Mouse (Mus musculus) intestine, embryonic 14.5 days (tissue): Measurements from ENCODE around the gene Agt. TPM values are rescaled to one million over a fixed set of nuclear protein-coding genes. Genes with fewer than 3 reads are reported as not detected.

ENCODE experiments used
- ATAC-seq: fragments of 200-750 bp; cut with Nextera tagmentation; replicated peaks from 2 replicates; pipeline ENCODE4 v1.8.0; 2017; ENCODE audit warnings: low read depth, moderate number of reproducible peaks, moderate TSS enrichment, moderate library complexity; ENCODE audit not compliant: low FRiP score, low TSS enrichment
- DNase-seq: peaks from one replicate; pipeline ENCODE4 v3.0.0-alpha.2; 2018; ENCODE audit warnings: low spot score
- H3K27ac ChIP-seq: fragments of 300-500 bp; sonication (generic); 2 replicates; pipeline ENCODE4 v1.5.1; 2014; ENCODE audit warnings: low read depth, mild to moderate bottlenecking, control low read depth
- H3K27me3 ChIP-seq: fragments of 300-500 bp; sonication (generic); replicated peaks from 2 replicates; pipeline ENCODE4 v1.6.1; 2014; ENCODE audit warnings: low read length, control low read depth; ENCODE audit not compliant: control insufficient read depth, insufficient read depth
- H3K36me3 ChIP-seq: fragments of 300-500 bp; sonication (generic); 2 replicates; pipeline ENCODE4 v1.6.1; 2014; ENCODE audit warnings: low read length, control low read depth; ENCODE audit not compliant: control insufficient read depth, insufficient read depth
- H3K4me1 ChIP-seq: fragments of 300-500 bp; sonication (generic); replicated peaks from 2 replicates; pipeline ENCODE4 v1.6.1; 2014; ENCODE audit warnings: low read length, control low read depth, mixed read lengths; ENCODE audit not compliant: control insufficient read depth, insufficient read depth
- H3K4me2 ChIP-seq: fragments of 300-500 bp; sonication (generic); 2 replicates; pipeline ENCODE4 v1.6.1; 2014; ENCODE audit warnings: low read length
- H3K4me3 ChIP-seq: fragments of 300-500 bp; sonication (generic); 2 replicates; pipeline ENCODE4 v1.5.1; 2014; ENCODE audit warnings: low read depth, low read length, control low read depth, mixed read lengths
- H3K9ac ChIP-seq: fragments of 300-500 bp; sonication (generic); 2 replicates; pipeline ENCODE4 v1.6.1; 2014; ENCODE audit warnings: mild to moderate bottlenecking, low read length
- H3K9me3 ChIP-seq: fragments of 300-500 bp; sonication (generic); 2 replicates; pipeline ENCODE4 v1.6.1; 2016; ENCODE audit warnings: low read length, control low read depth; ENCODE audit not compliant: control insufficient read depth
- WGBS: fragments of 180-500 bp; shearing (Covaris S2); extraction: QIAGEN DNeasy Blood & Tissue Kit; methylation state at CpG from one replicate; pipeline ENCODE4 v1.1.7; 2014; 5-methylcytosine and 5-hydroxymethylcytosine counted together
- polyA plus RNA-seq: library from polyadenylated mRNA; unstranded; fragments of >200 nt; fragmentation: Nextera tagmentation; extraction: Ambion mirVana; gene quantifications from 2 replicates; pipeline ENCODE4 v1.2.1, GENCODE M21; 2014

Gene Agt
- polyA plus RNA-seq: 2.2 and 2.7 TPM in 2 replicates

DNA sequence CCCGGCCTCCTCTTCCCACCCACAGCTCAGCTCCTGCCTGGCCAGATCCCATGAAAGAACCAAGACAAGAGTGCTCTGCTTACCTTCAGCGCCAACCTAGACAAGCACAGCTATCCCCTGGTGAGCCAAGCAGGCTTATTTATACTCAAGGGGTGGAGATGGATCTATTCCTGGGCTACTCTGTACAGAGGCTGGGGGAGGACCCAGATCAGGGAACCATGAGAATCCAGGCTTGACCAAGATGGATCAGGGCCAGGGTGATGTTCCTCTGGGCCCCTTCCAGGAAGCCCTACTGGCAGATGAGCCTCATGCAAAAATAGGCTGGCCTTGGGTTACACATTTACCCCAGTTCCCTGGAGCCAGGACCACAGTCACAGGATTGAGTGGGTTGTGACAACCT is at the start of gene Agt:
Agt (minus strand) TSS at position 114 of the 400 bp plus-strand sequence.
- WGBS: 76% methylated on average over 2 of the region's 2 CpGs
- H3K4me3 ChIP-seq: no peak within 1 kb of the TSS

DNA sequence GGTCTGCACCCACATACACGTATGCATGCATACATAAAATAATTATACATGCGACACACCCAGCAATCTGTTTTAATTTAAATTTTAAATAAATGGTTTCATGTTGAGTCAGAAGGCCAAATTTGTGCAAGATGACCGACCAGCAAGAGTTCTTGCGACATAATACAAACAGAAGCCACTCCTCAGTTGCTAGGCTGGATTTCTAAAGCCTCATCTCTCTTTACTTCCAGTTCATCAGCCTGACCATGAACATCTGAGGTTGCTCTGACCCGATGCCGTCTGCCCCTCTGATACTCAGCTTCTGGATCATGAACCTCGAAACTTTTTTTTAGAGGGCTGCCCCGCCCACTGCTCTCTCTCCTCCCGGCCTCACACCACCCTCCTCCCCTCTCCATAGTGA is 48.7 kb upstream of the Agt start:
- H3K4me3 ChIP-seq: no peak overlapping the region
- ATAC-seq (no peak), DNase-seq (no peak)
- no peaks in the 10 kb centered on the region for H3K4me1 ChIP-seq
- 62% methylated on average over 9 of the region's 9 CpGs for WGBS
- H3K27me3 ChIP-seq: 0 out of 2 replicates have a peak, but pooled peaks cover 5% of the 10 kb centered on the region
- no peak overlapping the region for H3K27ac ChIP-seq
- H3K4me2 ChIP-seq: no peak overlapping the region
- no peaks in the 10 kb centered on the region for H3K36me3 ChIP-seq
- no peak overlapping the region for H3K9ac ChIP-seq
- H3K9me3 ChIP-seq: no peaks in the 10 kb centered on the region

More for the DNA sequence above, at the start of gene Agt:
- H3K4me2 ChIP-seq: no peak within 1 kb of the TSS
- no peaks in the 10 kb centered on the region for H3K36me3 ChIP-seq
- ATAC-seq (no peak), DNase-seq (no peak)
- H3K4me1 ChIP-seq: no peaks in the 10 kb centered on the region; the same call in none of the 2 replicates
- H3K9me3 ChIP-seq: no peaks in the 10 kb centered on the region
- no peaks in the 10 kb centered on the region for H3K27me3 ChIP-seq
- H3K9ac ChIP-seq: no peak within 1 kb of the TSS
- no peak within 1 kb of the TSS for H3K27ac ChIP-seq

DNA sequence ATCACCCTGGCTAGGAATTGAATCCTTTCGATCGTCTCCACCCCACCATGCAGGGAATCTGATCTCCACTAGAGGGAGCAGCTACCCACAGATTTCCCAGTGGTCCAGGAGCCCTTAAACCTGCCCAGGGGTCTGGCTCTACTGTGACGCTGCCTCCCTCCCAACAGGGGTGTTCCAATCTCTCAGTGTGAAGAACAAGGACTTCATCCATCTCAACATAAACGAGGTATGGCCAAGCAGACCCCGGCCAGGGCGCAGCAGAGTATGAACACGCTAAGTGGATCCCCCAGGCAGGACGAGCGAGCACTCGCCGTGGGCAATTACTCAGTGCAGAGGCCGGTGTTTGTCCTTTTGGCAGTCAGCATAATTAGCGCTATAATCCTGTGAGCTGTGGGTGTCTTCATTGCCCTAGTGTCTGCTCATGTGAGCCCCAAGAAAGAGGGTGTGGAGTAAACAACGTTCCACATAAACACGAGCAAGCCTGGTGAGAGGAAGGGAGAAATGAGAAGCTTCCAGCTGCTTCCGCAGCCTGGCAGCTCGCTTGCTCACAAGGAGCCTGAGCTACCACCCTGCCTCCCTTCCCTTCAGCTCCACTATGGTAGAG is 47.9 kb upstream of the Agt start:
- Histone ChIP-seq H3K9ac (peak overlapping the region; percentile 36), H3K27ac (no peak overlapping the region), H3K4me3 (peak overlapping the region; percentile 33), H3K36me3 (no peaks in the 10 kb centered on the region), H3K4me1 (no peaks in the 10 kb centered on the region), H3K27me3 (0 out of 2 replicates have a peak, but pooled peaks cover 5% of the 10 kb centered on the region), H3K9me3 (no peaks in the 10 kb centered on the region), H3K4me2 (peak overlapping the region; percentile 72)
- ATAC-seq: peak; percentile 75
- WGBS: 13% methylated on average over 17 of the region's 17 CpGs
- DNase-seq: peak; percentile 91

DNA sequence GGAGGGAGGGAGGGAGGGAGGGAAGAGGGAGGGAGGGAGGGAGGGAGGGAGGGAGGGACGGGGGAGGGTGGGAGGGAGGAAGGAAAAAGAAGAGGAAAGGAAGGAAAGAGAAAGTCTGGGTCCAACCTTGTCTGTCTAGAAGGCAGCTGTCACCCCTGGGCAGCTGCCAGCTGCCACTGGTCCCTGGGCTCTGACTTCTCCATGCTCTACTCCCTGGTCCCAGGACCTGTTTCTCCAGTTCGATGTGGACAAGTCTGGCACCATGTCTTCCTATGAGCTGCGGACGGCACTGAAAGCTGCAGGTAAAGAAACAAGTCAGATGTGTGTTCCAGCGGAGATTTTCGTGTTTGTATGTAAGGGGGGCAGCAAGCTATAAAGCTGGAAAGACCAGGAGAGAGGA is 44.8 kb upstream of the Agt start:
- H3K4me2 ChIP-seq: no peak overlapping the region
- H3K4me1 ChIP-seq: no peaks in the 10 kb centered on the region
- DNase-seq (no peak), ATAC-seq (no peak)
- no peak overlapping the region for H3K9ac ChIP-seq
- no peak overlapping the region for H3K4me3 ChIP-seq
- no peak overlapping the region for H3K27ac ChIP-seq
- no peaks in the 10 kb centered on the region for H3K36me3 ChIP-seq
- H3K27me3 ChIP-seq: 0 out of 2 replicates have a peak, but pooled peaks cover 5% of the 10 kb centered on the region
- 73% methylated on average over 5 of the region's 6 CpGs for WGBS
- no peaks in the 10 kb centered on the region for H3K9me3 ChIP-seq

DNA sequence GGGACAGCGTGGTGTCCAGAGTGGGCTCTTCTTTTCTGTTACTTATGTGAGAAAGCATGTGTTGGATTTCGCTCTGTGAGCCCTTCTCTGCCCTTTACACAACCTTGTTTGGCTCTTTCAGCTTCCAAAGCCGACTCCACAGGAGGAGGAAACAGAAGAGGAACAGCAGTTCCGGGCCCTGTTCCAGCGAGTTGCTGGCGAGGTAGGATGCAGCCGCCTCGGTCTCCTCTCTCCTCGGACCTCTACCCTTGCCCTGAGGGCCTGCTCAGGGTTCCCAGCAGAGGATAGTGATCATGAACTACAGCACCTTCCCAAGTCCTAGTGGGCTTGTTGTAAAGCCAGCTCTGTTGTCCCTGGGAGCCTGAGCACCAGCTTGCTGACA is 39.5 kb upstream of the Agt start:
- WGBS: 70% methylated on average over 9 of the region's 9 CpGs
- Histone ChIP-seq H3K4me2 (no peak overlapping the region), H3K9ac (no peak overlapping the region), H3K27me3 (no peaks in the 10 kb centered on the region), H3K27ac (no peak overlapping the region), H3K4me3 (no peak overlapping the region), H3K9me3 (no peaks in the 10 kb centered on the region), H3K4me1 (no peaks in the 10 kb centered on the region), H3K36me3 (no peaks in the 10 kb centered on the region)
- DNase-seq: no peak
- ATAC-seq: no peak

DNA sequence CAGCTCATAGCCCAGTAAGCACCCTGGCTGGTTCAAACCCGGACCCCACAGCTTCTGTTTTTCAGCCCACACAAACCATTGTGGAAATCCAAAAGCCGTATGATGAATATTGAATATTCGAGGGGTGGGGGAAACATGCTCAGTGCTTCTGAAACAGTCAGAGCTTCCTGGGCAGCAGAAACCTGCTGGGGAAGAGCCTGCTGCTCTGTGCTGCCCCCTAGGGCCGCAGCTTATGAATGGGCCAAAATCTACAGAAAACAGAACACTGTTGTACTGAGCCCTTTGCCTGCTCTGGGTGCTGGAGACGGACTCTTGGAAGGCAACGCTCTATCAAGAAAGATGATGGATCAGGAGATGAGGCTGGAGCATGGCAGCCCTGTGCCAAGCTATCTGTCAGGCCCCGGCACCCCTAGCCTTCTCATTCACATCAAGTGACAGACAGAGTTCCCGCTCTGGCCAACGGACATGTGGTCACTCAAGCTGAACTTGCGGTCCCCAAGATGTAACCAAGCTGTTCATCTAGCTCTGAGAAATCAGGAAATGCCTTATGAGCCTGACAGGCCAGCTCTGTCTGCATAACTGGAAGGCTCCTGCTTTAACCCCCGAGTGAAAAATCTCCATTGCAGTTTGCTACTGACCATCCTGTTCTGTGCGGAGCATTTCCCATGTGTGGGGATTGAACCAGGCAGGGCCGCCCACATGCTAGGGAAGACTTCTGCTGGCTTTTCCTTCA is 38.9 kb upstream of the Agt start:
- ATAC-seq (no peak), DNase-seq (no peak)
- Histone ChIP-seq H3K27ac (no peak overlapping the region), H3K36me3 (no peaks in the 10 kb centered on the region), H3K27me3 (no peaks in the 10 kb centered on the region), H3K4me3 (no peak overlapping the region), H3K4me1 (no peaks in the 10 kb centered on the region), H3K4me2 (no peak overlapping the region), H3K9me3 (no peaks in the 10 kb centered on the region), H3K9ac (no peak overlapping the region)
- WGBS: 71% methylated on average over 13 of the region's 13 CpGs

DNA sequence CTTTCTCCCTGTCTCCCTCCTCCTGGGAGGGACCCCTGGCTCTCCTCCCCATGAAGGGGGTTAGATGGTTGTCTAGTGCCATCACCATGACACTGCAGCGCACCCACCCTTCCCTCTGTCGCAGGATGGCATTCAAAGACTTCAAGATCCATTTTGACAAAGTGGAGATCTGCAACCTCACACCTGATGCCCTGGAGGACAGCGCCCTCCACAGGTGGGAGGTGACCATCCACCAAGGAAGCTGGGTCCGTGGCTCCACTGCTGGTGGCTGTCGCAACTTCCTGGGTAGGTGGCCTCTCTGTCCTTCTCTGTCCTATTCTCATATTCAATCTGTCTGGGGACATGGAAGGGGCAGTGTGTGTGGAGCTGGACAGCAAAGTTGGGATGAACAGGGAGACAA is 34.6 kb upstream of the Agt start:
- no peaks in the 10 kb centered on the region for H3K4me1 ChIP-seq
- no peaks in the 10 kb centered on the region for H3K27me3 ChIP-seq
- DNase-seq (no peak), ATAC-seq (no peak)
- 71% methylated on average over 5 of the region's 5 CpGs for WGBS
- H3K9me3 ChIP-seq: no peaks in the 10 kb centered on the region
- no peak overlapping the region for H3K4me2 ChIP-seq
- H3K36me3 ChIP-seq: no peaks in the 10 kb centered on the region
- no peak overlapping the region for H3K4me3 ChIP-seq
- H3K9ac ChIP-seq: no peak overlapping the region
- H3K27ac ChIP-seq: no peak overlapping the region

DNA sequence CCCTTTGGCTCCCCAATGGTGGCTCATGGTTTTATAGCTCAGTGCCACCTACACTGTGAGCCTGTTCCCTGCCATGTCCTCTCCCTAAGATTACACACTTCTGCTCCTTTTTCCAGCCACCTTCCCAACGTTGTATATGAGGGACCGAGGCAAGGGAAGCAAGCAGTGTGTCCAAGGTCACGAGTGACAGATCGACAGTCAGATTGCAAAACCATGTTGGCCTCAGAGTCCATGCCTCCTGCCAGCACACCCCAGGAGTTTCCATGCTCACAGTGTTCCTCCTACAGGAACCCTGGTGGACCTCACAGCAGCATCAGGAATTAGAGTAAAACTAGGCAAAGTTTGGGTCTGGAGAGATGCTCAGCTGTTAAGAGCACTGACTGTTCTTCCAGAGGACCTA is 19.9 kb upstream of the Agt start:
- WGBS: 72% methylated on average over 4 of the region's 4 CpGs
- Histone ChIP-seq H3K4me3 (no peak overlapping the region), H3K27ac (no peak overlapping the region), H3K4me2 (no peak overlapping the region), H3K9me3 (no peaks in the 10 kb centered on the region), H3K27me3 (no peaks in the 10 kb centered on the region), H3K4me1 (peaks cover 4% of the 10 kb centered on the region; the same call in 1 of the 2 replicates), H3K9ac (no peak overlapping the region), H3K36me3 (no peaks in the 10 kb centered on the region)
- DNase-seq (no peak), ATAC-seq (no peak)

DNA sequence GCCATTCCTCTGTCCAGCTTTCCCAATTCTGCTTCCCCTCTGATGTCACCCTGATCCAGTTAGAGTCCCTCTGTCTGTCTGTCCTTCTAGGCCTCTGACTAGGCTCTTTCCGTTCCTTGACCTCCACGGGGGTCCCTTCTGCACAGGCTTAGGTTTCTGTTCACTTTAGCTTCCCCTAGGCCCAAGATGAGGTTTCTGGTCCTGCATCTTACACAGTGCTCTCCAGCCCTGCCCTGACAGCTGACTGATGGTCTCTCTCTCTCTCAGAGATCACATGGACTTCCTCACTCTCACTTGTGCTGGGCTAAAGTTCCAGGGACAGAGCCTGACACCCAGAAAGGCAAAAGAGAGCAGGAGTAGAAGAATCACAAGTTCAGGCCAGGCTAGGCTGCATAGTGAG is 17.1 kb upstream of the Agt start:
- Histone ChIP-seq H3K4me2 (no peak overlapping the region), H3K27me3 (no peaks in the 10 kb centered on the region), H3K27ac (no peak overlapping the region), H3K4me3 (no peak overlapping the region), H3K36me3 (no peaks in the 10 kb centered on the region), H3K9ac (no peak overlapping the region), H3K4me1 (peaks cover 4% of the 10 kb centered on the region; the same call in 1 of the 2 replicates), H3K9me3 (no peaks in the 10 kb centered on the region)
- WGBS: 85% methylated on average over 2 of the region's 2 CpGs
- no peak for DNase-seq
- ATAC-seq: no peak
